Mouse (Mus musculus): ENCODE results near the gene Nhs.

- TF ChIP-seq CTCF (IDR thresholded peaks at IDR 0.05; ENCODE audit: borderline replicate concordance, insufficient read depth, low read depth, low read length) (no peak), POLR2A (IDR thresholded peaks at IDR 0.05; ENCODE audit: borderline replicate concordance, insufficient read depth, low read length) (no peak)
Measured at GRCm38 (mm10) chrX:161908652-161909403, 250.7 kb downstream of the Nhs start.

All from cerebellum, adult 2 months (tissue).